Mouse (Mus musculus): Measurements from ENCODE around the gene Bglap3. TPM values are rescaled to one million over a fixed set of nuclear protein-coding genes. Genes with fewer than 3 reads are reported as not detected.
A peak's percentile ranks its signal among the peaks of the same experiment; 100 is the strongest.

The Bglap3 gene
- polyA plus RNA-seq, 1 experiment: 1.0 TPM

DNA sequence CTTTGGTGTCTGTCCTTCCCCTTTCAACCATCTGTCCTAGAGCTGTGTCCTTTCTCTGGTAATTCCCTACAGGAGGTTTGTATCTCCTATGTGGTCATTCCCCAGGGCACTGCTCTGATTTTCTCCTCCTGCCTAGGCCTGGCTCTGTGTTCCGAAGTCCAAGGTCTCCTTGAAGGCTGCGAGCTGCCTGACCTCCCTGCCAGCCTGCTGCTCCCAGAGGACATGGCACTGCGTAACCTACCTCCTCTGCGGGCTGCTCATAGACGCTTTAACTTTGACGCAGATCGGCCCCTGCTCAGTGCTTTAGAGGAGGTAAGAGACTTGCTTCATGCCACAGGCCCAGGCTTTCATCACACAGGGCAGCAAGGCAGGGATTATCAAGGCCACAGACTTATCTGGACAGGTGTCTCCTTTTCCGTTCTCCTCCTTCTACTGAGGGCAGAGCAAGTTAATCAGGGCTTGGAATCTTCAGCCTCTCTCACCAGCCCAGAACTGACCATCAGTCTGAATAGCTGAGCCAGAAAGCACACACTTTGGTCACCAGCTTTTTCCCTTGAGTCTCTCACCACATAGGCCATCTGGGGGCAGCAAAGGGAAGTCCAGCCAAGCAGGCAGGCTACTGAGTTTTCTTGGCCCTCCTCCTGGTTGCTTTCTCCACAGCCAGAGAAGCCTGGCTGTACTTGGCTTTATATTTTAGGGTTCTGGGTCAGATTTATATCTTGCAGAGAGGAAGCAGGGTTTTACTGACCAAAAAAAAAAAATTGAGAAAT is 18.0 kb downstream of the Bglap3 start:
- Histone ChIP-seq H3K9ac (ENCODE audit: low read depth, poor library complexity, severe bottlenecking) (no peak overlapping the region), H3K4me3 (ENCODE audit: low read depth, low read length) (no peak overlapping the region), H3K9me3 (replicated peaks; ENCODE audit: control insufficient read depth, insufficient read depth, low read length, poor library complexity, severe bottlenecking) (no peaks in the 10 kb centered on the region), H3K4me1 (ENCODE audit: control insufficient read depth, insufficient read depth, low read length) (no peaks in the 10 kb centered on the region), H3K36me3 (ENCODE audit: control insufficient read depth, insufficient read depth, low read length, poor library complexity, severe bottlenecking) (peaks cover 93% of the 10 kb centered on the region), H3K27ac (ENCODE audit: insufficient read depth, low read length) (no peak overlapping the region), H3K27me3 (ENCODE audit: control insufficient read depth, insufficient read depth, low read length, poor library complexity, severe bottlenecking) (no peaks in the 10 kb centered on the region)
- TF ChIP-seq CTCF (IDR thresholded peaks at IDR 0.05; ENCODE audit: low read depth, low read length): peak; percentile 18
- TF ChIP-seq POLR2A (IDR thresholded peaks at IDR 0.05; ENCODE audit: insufficient read depth, low read length): no peak

DNA sequence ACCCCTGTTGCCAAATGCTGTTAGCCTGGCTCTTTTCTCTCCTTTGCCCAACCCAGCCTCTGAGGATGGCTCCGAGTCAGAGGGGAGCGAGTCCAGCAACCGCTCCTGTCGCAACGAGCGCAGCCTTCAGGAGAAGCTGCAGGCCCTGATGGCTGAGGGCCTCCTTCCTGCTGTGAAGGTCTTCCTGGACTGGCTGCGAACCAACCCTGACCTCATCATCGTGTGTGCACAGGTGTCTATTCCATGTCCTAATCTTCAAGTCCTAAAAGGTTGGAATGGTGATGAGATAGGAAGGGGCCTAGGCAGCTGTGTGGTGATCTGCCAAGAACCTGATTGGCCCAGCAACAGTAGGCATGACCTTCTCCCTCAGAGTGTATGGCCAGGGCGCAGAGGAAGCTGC is 19.6 kb downstream of the Bglap3 start:
- Histone ChIP-seq H3K4me1 (ENCODE audit: control insufficient read depth, insufficient read depth, low read length) (no peaks in the 10 kb centered on the region), H3K36me3 (ENCODE audit: control insufficient read depth, insufficient read depth, low read length, poor library complexity, severe bottlenecking) (peaks cover 90% of the 10 kb centered on the region), H3K9me3 (replicated peaks; ENCODE audit: control insufficient read depth, insufficient read depth, low read length, poor library complexity, severe bottlenecking) (no peaks in the 10 kb centered on the region), H3K27me3 (ENCODE audit: control insufficient read depth, insufficient read depth, low read length, poor library complexity, severe bottlenecking) (no peaks in the 10 kb centered on the region), H3K27ac (ENCODE audit: insufficient read depth, low read length) (no peak overlapping the region), H3K4me3 (ENCODE audit: low read depth, low read length) (no peak overlapping the region), H3K9ac (ENCODE audit: low read depth, poor library complexity, severe bottlenecking) (no peak overlapping the region)
- TF ChIP-seq CTCF (IDR thresholded peaks at IDR 0.05; ENCODE audit: low read depth, low read length) (no peak), POLR2A (IDR thresholded peaks at IDR 0.05; ENCODE audit: insufficient read depth, low read length) (no peak), EP300 (IDR thresholded peaks at IDR 0.05; ENCODE audit: insufficient read depth, low read depth, low read length) (no peak)

DNA sequence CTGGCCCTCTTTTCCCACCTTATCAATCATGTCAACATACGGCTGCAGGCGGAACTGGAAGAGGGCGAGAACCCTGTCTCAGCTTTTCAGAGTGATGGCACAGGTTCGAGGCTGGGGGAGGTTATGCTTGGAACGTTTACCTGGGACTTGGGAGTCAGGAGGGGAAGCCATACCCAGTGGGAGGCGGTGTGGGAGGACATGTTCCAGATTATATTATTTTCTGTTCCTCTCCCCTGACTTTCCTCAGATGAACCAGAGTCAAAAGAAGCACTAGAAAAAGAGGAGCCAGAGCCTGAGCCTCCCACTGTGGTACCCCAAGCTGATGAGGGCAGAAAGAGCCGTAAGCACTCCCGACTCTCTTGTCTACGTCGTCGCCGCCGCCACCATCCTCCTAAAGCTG is 21.8 kb downstream of the Bglap3 start:
- Histone ChIP-seq H3K27ac (ENCODE audit: insufficient read depth, low read length) (no peak overlapping the region), H3K4me3 (ENCODE audit: low read depth, low read length) (no peak overlapping the region), H3K9me3 (replicated peaks; ENCODE audit: control insufficient read depth, insufficient read depth, low read length, poor library complexity, severe bottlenecking) (no peaks in the 10 kb centered on the region), H3K36me3 (ENCODE audit: control insufficient read depth, insufficient read depth, low read length, poor library complexity, severe bottlenecking) (peaks cover 88% of the 10 kb centered on the region), H3K4me1 (ENCODE audit: control insufficient read depth, insufficient read depth, low read length) (no peaks in the 10 kb centered on the region), H3K9ac (ENCODE audit: low read depth, poor library complexity, severe bottlenecking) (no peak overlapping the region), H3K27me3 (ENCODE audit: control insufficient read depth, insufficient read depth, low read length, poor library complexity, severe bottlenecking) (no peaks in the 10 kb centered on the region)
- TF ChIP-seq CTCF (IDR thresholded peaks at IDR 0.05; ENCODE audit: low read depth, low read length): no peak

DNA sequence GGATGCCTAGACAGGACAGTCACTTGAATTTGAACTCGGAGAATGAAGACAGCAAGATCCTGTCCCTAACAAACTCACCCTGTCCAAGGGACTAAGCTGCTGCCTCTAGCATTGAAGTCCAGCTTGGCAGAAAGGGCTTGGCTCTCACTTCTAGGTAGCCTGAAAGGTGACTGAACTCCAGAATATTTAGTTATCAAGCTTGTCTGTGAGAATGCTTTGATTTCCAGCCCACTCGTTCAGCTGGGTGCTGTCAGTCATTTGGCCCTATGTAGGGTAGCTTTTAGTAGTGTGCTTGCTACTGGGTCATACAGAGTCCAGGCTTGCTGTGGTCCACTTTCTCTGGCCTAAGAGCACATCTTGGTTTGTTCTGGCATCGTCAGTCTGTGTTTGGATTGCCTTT is 33.5 kb downstream of the Bglap3 start:
- no peak overlapping the region for H3K4me3 ChIP-seq (ENCODE audit: low read depth, low read length)
- no peaks in the 10 kb centered on the region for H3K27me3 ChIP-seq (ENCODE audit: control insufficient read depth, insufficient read depth, low read length, poor library complexity, severe bottlenecking)
- no peaks in the 10 kb centered on the region for H3K4me1 ChIP-seq (ENCODE audit: control insufficient read depth, insufficient read depth, low read length)
- no peak overlapping the region for H3K27ac ChIP-seq (ENCODE audit: insufficient read depth, low read length)
- TF ChIP-seq EP300 (IDR thresholded peaks at IDR 0.05; ENCODE audit: insufficient read depth, low read depth, low read length): no peak
- no peak for TF ChIP-seq CTCF (IDR thresholded peaks at IDR 0.05; ENCODE audit: low read depth, low read length)
- no peak for TF ChIP-seq POLR2A (IDR thresholded peaks at IDR 0.05; ENCODE audit: insufficient read depth, low read length)
- H3K36me3 ChIP-seq (ENCODE audit: control insufficient read depth, insufficient read depth, low read length, poor library complexity, severe bottlenecking): peaks cover 25% of the 10 kb centered on the region
- H3K9ac ChIP-seq (ENCODE audit: low read depth, poor library complexity, severe bottlenecking): no peak overlapping the region
- H3K9me3 ChIP-seq (replicated peaks; ENCODE audit: control insufficient read depth, insufficient read depth, low read length, poor library complexity, severe bottlenecking): no peaks in the 10 kb centered on the region

DNA sequence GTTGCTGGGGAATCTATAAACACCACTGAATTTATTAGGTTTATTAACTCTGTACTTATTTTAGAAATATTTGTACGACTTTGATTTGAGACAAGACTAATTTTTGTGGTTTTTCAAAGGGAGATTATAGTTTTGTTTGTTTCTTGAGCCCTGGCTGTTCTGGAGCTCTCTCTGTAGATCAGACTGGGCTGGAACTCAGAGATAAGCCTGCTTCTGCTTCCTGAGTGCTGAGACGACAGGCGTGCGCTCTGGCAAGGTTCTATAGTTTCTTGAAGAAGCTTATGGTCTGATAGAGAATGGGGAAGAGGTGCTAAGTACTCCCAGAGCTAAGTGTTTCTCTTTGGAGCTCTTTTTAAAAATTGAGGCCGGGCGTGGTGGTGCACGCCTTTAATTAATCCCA is 34.2 kb downstream of the Bglap3 start:
- no peak overlapping the region for H3K9ac ChIP-seq (ENCODE audit: low read depth, poor library complexity, severe bottlenecking)
- TF ChIP-seq CTCF (IDR thresholded peaks at IDR 0.05; ENCODE audit: low read depth, low read length) (no peak), POLR2A (IDR thresholded peaks at IDR 0.05; ENCODE audit: insufficient read depth, low read length) (no peak), EP300 (IDR thresholded peaks at IDR 0.05; ENCODE audit: insufficient read depth, low read depth, low read length) (no peak)

DNA sequence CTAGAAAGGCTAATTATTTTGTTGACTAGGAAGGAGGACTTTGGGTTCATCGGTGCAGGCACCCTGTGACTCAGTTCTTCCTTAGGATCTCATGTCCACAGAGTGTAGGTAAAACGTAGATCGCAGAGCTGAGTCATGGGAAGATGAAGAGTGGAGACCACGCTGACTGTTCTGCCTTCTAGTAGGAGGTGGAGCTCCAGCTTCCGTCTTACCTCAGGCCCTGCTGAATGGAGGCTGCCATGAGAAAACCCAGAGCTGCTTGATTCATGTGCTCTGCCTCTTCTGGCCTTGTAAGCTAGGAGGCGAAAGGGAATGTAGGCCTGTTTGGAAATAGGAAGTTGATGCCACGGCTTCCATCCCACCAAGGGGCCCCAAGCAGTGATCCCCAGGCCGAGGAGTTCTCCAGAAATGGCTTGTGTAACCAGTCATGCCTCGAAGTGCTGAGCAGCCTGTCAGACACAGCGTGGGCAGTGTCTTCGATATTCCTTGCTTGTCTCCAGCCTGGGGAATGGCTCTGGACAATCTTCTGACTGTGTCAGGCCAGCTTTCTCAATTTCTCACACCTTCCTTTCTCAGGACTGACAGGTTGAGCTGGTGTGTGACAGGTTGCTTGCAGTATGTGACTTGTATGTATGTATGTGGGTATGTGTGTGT is 35.0 kb downstream of the Bglap3 start:
- Histone ChIP-seq H3K27me3 (ENCODE audit: control insufficient read depth, insufficient read depth, low read length, poor library complexity, severe bottlenecking) (no peaks in the 10 kb centered on the region), H3K36me3 (ENCODE audit: control insufficient read depth, insufficient read depth, low read length, poor library complexity, severe bottlenecking) (peaks cover 10% of the 10 kb centered on the region), H3K4me3 (ENCODE audit: low read depth, low read length) (peak overlapping the region; percentile 46), H3K4me1 (ENCODE audit: control insufficient read depth, insufficient read depth, low read length) (no peaks in the 10 kb centered on the region), H3K9ac (ENCODE audit: low read depth, poor library complexity, severe bottlenecking) (peak overlapping the region; percentile 87; the same call in 1 of the 2 replicates), H3K27ac (ENCODE audit: insufficient read depth, low read length) (peak overlapping the region; percentile 51), H3K9me3 (replicated peaks; ENCODE audit: control insufficient read depth, insufficient read depth, low read length, poor library complexity, severe bottlenecking) (no peaks in the 10 kb centered on the region)
- TF ChIP-seq EP300 (IDR thresholded peaks at IDR 0.05; ENCODE audit: insufficient read depth, low read depth, low read length) (no peak), CTCF (IDR thresholded peaks at IDR 0.05; ENCODE audit: low read depth, low read length) (no peak), POLR2A (IDR thresholded peaks at IDR 0.05; ENCODE audit: insufficient read depth, low read length) (no peak)

More for the DNA sequence above, 34.2 kb downstream of the Bglap3 start:
- Histone ChIP-seq H3K36me3 (ENCODE audit: control insufficient read depth, insufficient read depth, low read length, poor library complexity, severe bottlenecking) (peaks cover 18% of the 10 kb centered on the region), H3K27me3 (ENCODE audit: control insufficient read depth, insufficient read depth, low read length, poor library complexity, severe bottlenecking) (no peaks in the 10 kb centered on the region), H3K9me3 (replicated peaks; ENCODE audit: control insufficient read depth, insufficient read depth, low read length, poor library complexity, severe bottlenecking) (no peaks in the 10 kb centered on the region), H3K4me1 (ENCODE audit: control insufficient read depth, insufficient read depth, low read length) (no peaks in the 10 kb centered on the region), H3K27ac (ENCODE audit: insufficient read depth, low read length) (no peak overlapping the region), H3K4me3 (ENCODE audit: low read depth, low read length) (no peak overlapping the region)

Data from ES-Bruce4 (cell line).